Mouse (Mus musculus): Measurements from ENCODE around the gene Olfr1411.

GRCm38 (mm10) chr1:92571022-92571421 lies 23.2 kb upstream of the Olfr1411 start, which contains the start of gene Olfr1413:
- TF ChIP-seq CTCF (IDR thresholded peaks at IDR 0.05; ENCODE audit: low read depth, low read length) (no peak), POLR2A (IDR thresholded peaks at IDR 0.05; ENCODE audit: borderline replicate concordance, low read depth, low read length) (no peak)

Measured in bone marrow macrophage, adult 2 months (primary cell).